Mouse (Mus musculus) MEL (cell line): ENCODE results near the gene Ucn3. TPM values are rescaled to one million over a fixed set of nuclear protein-coding genes. Genes with fewer than 3 reads are reported as not detected.

Experiments used
- polyA plus RNA-seq, 2 experiments: library from polyadenylated mRNA; stranded (reverse) in 1 of 2; unstranded in 1 of 2; fragments of >175 nt in 1 of 2; fragments of >200 nt in 1 of 2; gene quantifications; 2 replicates each; pipeline versions ENCODE4 v1.2.1 to v1.2.4; 2012; ENCODE audit warnings: low replicate concordance in 2 of 2, low read depth in 1 of 2; ENCODE audit not compliant: insufficient read length in 2 of 2, insufficient read depth in 1 of 2, missing spikeins in 1 of 2
- total RNA-seq: library from RNA; depleted of rRNA; stranded (reverse); fragments of 300-350 nt; gene quantifications from 2 replicates; pipeline ENCODE4 v1.2.3, GENCODE M21; 2012; rRNA removed

Ucn3 gene
- total and polyA plus RNA-seq, 3 experiments, result not detected

Other genes starting within 250 kb of the Ucn3 start
- gene Calml3, start 141.0 kb downstream of the Ucn3 start, total RNA-seq, result not detected in 2 replicates
- not detected for gene Calml3, start 141.0 kb downstream of the Ucn3 start, polyA plus RNA-seq
- not detected in 2 replicates for gene Calm4, start 107.6 kb downstream of the Ucn3 start, total RNA-seq
- gene Calm4, start 107.6 kb downstream of the Ucn3 start, polyA plus RNA-seq, result not detected
- gene Calm5, start 91.2 kb downstream of the Ucn3 start, total RNA-seq, result not detected in 2 replicates
- gene Calm5, start 91.2 kb downstream of the Ucn3 start, polyA plus RNA-seq, result not detected
- 29.2 and 29.8 TPM in 2 replicates for gene Net1, start 27.1 kb downstream of the Ucn3 start, total RNA-seq
- gene Net1, start 27.1 kb downstream of the Ucn3 start, polyA plus RNA-seq, result 100 to 1,000 TPM in 1 of 2 experiments, 10 to 100 TPM in 1; 63.2 to 125 TPM
- gene Tubal3, start 27.1 kb downstream of the Ucn3 start, total RNA-seq, result not detected in 2 replicates
- not detected for gene Tubal3, start 27.1 kb downstream of the Ucn3 start, polyA plus RNA-seq
- not detected in 2 replicates for gene Akr1c14, start 103.7 kb upstream of the Ucn3 start, total RNA-seq
- not detected for gene Akr1c14, start 103.7 kb upstream of the Ucn3 start, polyA plus RNA-seq
- not detected in 2 replicates for gene Akr1c18, start 205.3 kb upstream of the Ucn3 start, total RNA-seq
- not detected for gene Akr1c18, start 205.3 kb upstream of the Ucn3 start, polyA plus RNA-seq
- 13.0 and 13.3 TPM in 2 replicates for gene Akr1c13, start 245.8 kb upstream of the Ucn3 start, total RNA-seq
- gene Akr1c13, start 245.8 kb upstream of the Ucn3 start, polyA plus RNA-seq, result 1 to 10 TPM in 1 of 2 experiments, not detected in 1; 5.5 TPM